Mouse (Mus musculus) G1E (cell line): ENCODE measurements around the gene Gabbr2.

ENCODE experiments used
- CTCF ChIP-seq: IDR thresholded peaks from 2 replicates; pipeline ENCODE4 v1.5.1; 2012; ENCODE audit warnings: low read depth, low read length, inconsistent platforms, mixed read lengths
- GATA1 ChIP-seq: IDR thresholded peaks from 2 replicates; pipeline ENCODE4 v1.6.1; 2012; ENCODE audit warnings: borderline replicate concordance, low read length, inconsistent platforms, mixed read lengths
- GATA2 ChIP-seq: IDR thresholded peaks from 2 replicates; pipeline ENCODE4 v1.6.1; 2012; ENCODE audit warnings: low read depth, low read length, inconsistent platforms, borderline replicate concordance
- POLR2AphosphoS5 ChIP-seq: IDR thresholded peaks from 2 replicates; pipeline ENCODE4 v1.6.1; 2012; ENCODE audit warnings: low read depth, low read length, inconsistent platforms; ENCODE audit not compliant: insufficient replicate concordance
- TAL1 ChIP-seq: conservative IDR thresholded peaks from 2 replicates; pipeline ENCODE4 v1.6.1; 2012; ENCODE audit warnings: low read depth, low read length, inconsistent platforms, mixed read lengths

- TF ChIP-seq CTCF, result no peak
- TF ChIP-seq POLR2AphosphoS5, result no peak
- TF ChIP-seq TAL1, result no peak
- TF ChIP-seq GATA1, result no peak
- no peak for TF ChIP-seq GATA2
Observed at GRCm38 (mm10) chr4:46742601-46743000, 249.1 kb downstream of the Gabbr2 start.
